Mouse (Mus musculus) forelimb bud, embryonic 11.5 days (tissue): ENCODE measurements at regions not wholly inside any gene's neighbourhood (a gene's known extent, or its start where the extent isn't known, plus 50 kb on each side); places are given as distances from the start of the nearest gene placed in this dataset.
A peak's percentile ranks its signal among the peaks of the same experiment; 100 is the strongest.

ENCODE experiments used
- DNase-seq: peaks from one replicate; pipeline ENCODE4 v3.0.0-alpha.2; 2012; ENCODE audit warnings: low read depth, low spot score

GRCm38 (mm10) chr13:64007688-64008087 lies 81.3 kb downstream of the Hsd17b3 start:
- DNase-seq, result no peak

- DNase-seq, result peak; percentile 77
These were observed 86.0 kb downstream of the Hsd17b3 start for GRCm38 (mm10) chr13:64002945-64003459.

GRCm38 (mm10) chr13:64000303-64000702 lies 88.7 kb downstream of the Hsd17b3 start:
- DNase-seq, result no peak

GRCm38 (mm10) chr13:63998647-63999046 lies 90.4 kb downstream of the Hsd17b3 start:
- no peak for DNase-seq

GRCm38 (mm10) chr13:63993857-63994477 lies 95.1 kb downstream of the Hsd17b3 start:
- DNase-seq, result no peak

GRCm38 (mm10) chr13:63992989-63993388 lies 96.0 kb downstream of the Hsd17b3 start:
- DNase-seq, result no peak

GRCm38 (mm10) chr13:63990480-63990958 lies 98.5 kb downstream of the Hsd17b3 start:
- no peak for DNase-seq

- no peak for DNase-seq
These were observed 99.3 kb downstream of the Hsd17b3 start for GRCm38 (mm10) chr13:63989769-63990168.

GRCm38 (mm10) chr13:63988263-63988662 lies 100.8 kb downstream of the Hsd17b3 start:
- DNase-seq, result no peak

- DNase-seq, result no peak
These were observed 102.3 kb downstream of the Hsd17b3 start for GRCm38 (mm10) chr13:63986681-63987080.

GRCm38 (mm10) chr13:63985590-63985989 lies 103.4 kb downstream of the Hsd17b3 start:
- peak; percentile 56 for DNase-seq

- DNase-seq, result no peak
These were observed 103.9 kb downstream of the Hsd17b3 start for GRCm38 (mm10) chr13:63985086-63985485.

- no peak for DNase-seq
These were observed 108.9 kb downstream of the Hsd17b3 start for GRCm38 (mm10) chr13:63980012-63980691.

GRCm38 (mm10) chr13:63979581-63979980 lies 109.4 kb downstream of the Hsd17b3 start:
- DNase-seq, result no peak

GRCm38 (mm10) chr13:63969907-63970306 lies 119.1 kb downstream of the Hsd17b3 start:
- no peak for DNase-seq

GRCm38 (mm10) chr13:63968623-63969022 lies 120.4 kb downstream of the Hsd17b3 start:
- no peak for DNase-seq

GRCm38 (mm10) chr13:63957098-63957497 lies 131.9 kb downstream of the Hsd17b3 start:
- DNase-seq, result no peak

GRCm38 (mm10) chr13:63954305-63954704 lies 134.7 kb downstream of the Hsd17b3 start:
- no peak for DNase-seq

GRCm38 (mm10) chr13:63951922-63952734 lies 136.9 kb downstream of the Hsd17b3 start:
- DNase-seq, result peak; percentile 89

- DNase-seq, result peak; percentile 74
These were observed 136.1 kb downstream of the Ercc6l2 start for GRCm38 (mm10) chr13:63951136-63951535.
